Mouse (Mus musculus) limb, embryonic 15.5 days (tissue): ENCODE measurements around the gene Kcnf1. TPM values are rescaled to one million over a fixed set of nuclear protein-coding genes. Genes with fewer than 3 reads are reported as not detected.

ENCODE experiments used
- ATAC-seq: fragments of 200-750 bp; cut with Nextera tagmentation; 2 replicates; pipeline ENCODE4 v1.8.0; 2017; ENCODE audit warnings: low read depth, moderate TSS enrichment; ENCODE audit not compliant: insufficient number of reproducible peaks, low FRiP score, low TSS enrichment
- H3K27ac ChIP-seq: fragments of 300-500 bp; sonication (generic); 2 replicates; pipeline ENCODE4 v1.5.1; 2015; ENCODE audit warnings: moderate library complexity, mild to moderate bottlenecking, inconsistent platforms
- H3K27me3 ChIP-seq: fragments of 300-500 bp; sonication (generic); 2 replicates; pipeline ENCODE4 v1.6.1; 2015; ENCODE audit warnings: inconsistent platforms
- H3K36me3 ChIP-seq: fragments of 300-500 bp; sonication (generic); 2 replicates; pipeline ENCODE4 v1.6.1; 2015; ENCODE audit warnings: inconsistent platforms
- H3K4me1 ChIP-seq: fragments of 300-500 bp; sonication (generic); 2 replicates; pipeline ENCODE4 v1.6.1; 2015; ENCODE audit warnings: inconsistent platforms
- H3K4me2 ChIP-seq: fragments of 300-500 bp; sonication (generic); 2 replicates; pipeline ENCODE4 v1.6.1; 2015; ENCODE audit warnings: mild to moderate bottlenecking, inconsistent platforms
- H3K4me3 ChIP-seq: fragments of 300-500 bp; sonication (generic); 2 replicates; pipeline ENCODE4 v1.5.1; 2015; ENCODE audit warnings: mild to moderate bottlenecking, inconsistent platforms
- H3K9ac ChIP-seq: fragments of 300-500 bp; sonication (generic); 2 replicates; pipeline ENCODE4 v1.6.1; 2015; ENCODE audit warnings: inconsistent platforms
- H3K9me3 ChIP-seq: fragments of 300-500 bp; sonication (generic); 2 replicates; pipeline ENCODE4 v1.6.1; 2016; ENCODE audit warnings: inconsistent platforms
- WGBS: fragments of 180-500 bp; shearing (Covaris S2); methylation state at CpG from one replicate; pipeline ENCODE4 v1.1.7; 2015; 5-methylcytosine and 5-hydroxymethylcytosine counted together
- polyA plus RNA-seq: library from polyadenylated mRNA; unstranded; fragments of >200 nt; fragmentation: Nextera tagmentation; extraction: Ambion mirVana; gene quantifications from 2 replicates; pipeline ENCODE4 v1.2.1, GENCODE M21; 2015

Kcnf1 gene
- polyA plus RNA-seq, 1 experiment from 2014 or later = 0.76 TPM

DNA sequence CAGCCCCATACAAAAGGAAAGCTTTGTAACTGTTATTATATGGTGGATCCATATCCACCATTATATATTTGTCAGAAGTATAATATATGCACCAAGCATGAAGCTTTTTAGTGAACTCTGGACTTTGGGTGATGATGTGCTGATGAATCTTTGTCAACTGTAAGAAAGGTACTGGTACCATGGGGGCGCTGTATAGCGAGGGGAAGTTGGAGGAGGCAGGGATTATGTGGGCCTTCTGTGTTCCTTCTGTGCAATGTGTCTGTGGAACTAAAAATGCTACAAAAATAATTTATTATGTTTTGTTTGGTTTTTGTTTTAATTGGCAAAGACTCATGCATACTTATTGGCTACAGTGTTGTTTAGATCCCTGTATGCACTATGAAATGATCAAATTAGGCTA lies 16.2 kb upstream of the Kcnf1 start:
- WGBS = 90% methylated on average over 2 of the region's 2 CpGs
- Histone ChIP-seq H3K36me3 (no peaks in the 10 kb centered on the region), H3K4me3 (no peak overlapping the region), H3K27me3 (no peaks in the 10 kb centered on the region), H3K9me3 (no peaks in the 10 kb centered on the region), H3K4me1 (no peaks in the 10 kb centered on the region), H3K4me2 (no peak overlapping the region), H3K27ac (no peak overlapping the region), H3K9ac (no peak overlapping the region)
- ATAC-seq = no peak

DNA sequence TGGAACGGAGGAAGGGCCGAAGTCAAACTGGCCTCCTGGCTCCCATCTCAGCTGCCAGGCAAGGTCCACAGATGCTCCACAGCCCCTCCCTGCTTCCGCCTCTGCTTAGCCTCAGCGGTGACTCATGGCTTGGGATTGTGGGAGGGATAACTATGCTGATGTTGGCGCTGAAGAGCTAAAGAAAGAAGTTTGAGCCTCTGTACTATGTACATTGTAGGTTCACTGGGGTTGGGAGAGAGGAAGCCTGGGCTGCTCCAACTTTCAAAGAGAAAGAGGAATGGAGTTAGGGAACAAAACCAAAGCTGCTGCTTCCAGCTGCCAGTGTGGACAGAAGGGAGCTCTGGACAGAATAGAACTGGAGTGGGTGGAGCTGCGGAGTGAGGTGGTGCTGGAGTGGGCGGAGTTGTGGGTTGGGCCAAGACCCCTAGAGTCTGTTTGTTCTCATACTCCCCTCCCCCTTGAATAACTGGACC lies 7.7 kb upstream of the Kcnf1 start:
- Histone ChIP-seq H3K9me3 (no peaks in the 10 kb centered on the region), H3K27ac (peak overlapping the region; percentile 67), H3K4me2 (peak overlapping the region; percentile 24), H3K4me1 (peaks cover 15% of the 10 kb centered on the region), H3K27me3 (0 out of 2 replicates have a peak, but pooled peaks cover 5% of the 10 kb centered on the region), H3K36me3 (no peaks in the 10 kb centered on the region), H3K4me3 (no peak overlapping the region), H3K9ac (no peak overlapping the region)
- WGBS = 14% methylated on average over 7 of the region's 7 CpGs
- ATAC-seq = peak; percentile 88

DNA sequence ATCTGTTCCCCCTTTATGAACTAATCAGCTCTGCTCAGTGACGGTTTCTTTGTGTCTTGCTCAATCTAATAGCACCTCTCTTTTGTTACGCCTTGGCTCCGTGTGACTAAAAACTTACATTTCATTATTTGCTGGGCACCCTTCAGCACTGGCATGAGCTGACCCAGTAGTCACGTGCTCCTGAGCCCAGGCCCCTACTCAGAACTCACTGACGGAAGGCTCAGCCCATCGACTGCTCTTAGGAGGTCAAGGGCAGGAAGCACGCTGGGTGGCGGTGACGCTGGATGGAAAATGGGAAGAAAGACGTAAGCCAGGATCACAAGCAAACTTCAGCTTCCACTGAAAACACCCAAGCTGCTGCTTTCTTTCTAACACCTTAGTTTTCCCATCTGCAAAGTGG lies 7.1 kb upstream of the Kcnf1 start:
- Histone ChIP-seq H3K36me3 (no peaks in the 10 kb centered on the region), H3K27ac (peak overlapping the region; percentile 67; the same call in 1 of the 2 replicates), H3K27me3 (0 out of 2 replicates have a peak, but pooled peaks cover 5% of the 10 kb centered on the region), H3K4me3 (no peak overlapping the region), H3K9me3 (no peaks in the 10 kb centered on the region), H3K9ac (no peak overlapping the region), H3K4me1 (peaks cover 15% of the 10 kb centered on the region), H3K4me2 (peak overlapping the region; percentile 24; the same call in 1 of the 2 replicates)
- no peak for ATAC-seq
- WGBS = 42% methylated on average over 10 of the region's 10 CpGs

DNA sequence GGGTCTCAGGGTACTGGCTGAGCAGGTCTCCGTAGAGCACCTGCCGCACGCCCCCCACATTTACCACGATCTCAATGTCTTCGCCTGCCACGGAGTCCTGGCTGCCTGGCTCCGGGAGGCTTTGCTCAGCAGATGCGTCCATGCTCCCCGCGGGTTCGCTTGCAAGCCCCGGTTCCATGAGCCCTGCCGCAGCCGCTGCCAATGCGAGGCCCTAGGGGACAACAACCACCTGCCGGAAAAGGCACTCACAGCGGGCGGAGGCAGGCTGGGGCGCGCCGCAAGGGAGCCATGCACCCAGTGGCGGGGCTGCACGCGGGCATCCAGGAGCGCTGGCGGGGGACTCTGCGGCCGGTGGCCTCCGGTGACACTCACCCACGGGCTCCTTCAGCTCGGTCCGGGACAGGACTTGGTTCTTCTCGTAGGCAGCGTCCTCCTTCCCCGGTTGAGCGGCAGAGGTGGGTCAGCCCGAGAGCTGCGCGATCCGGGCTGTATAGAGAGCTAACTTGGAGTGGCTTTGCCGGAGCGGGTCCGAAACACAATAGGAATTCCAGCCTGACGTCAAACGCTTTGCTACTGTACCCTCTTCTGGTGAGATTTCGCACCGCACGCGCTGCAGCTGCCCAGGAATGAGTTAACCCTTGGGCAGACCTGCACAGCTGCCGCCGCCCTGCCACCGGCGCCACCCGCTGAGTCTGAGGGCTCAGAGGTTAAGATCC lies 489 bp downstream of the Kcnf1 start:
- Histone ChIP-seq H3K4me1 (peaks cover 17% of the 10 kb centered on the region), H3K9ac (peak overlapping the region; percentile 31), H3K9me3 (no peaks in the 10 kb centered on the region), H3K27me3 (peaks cover 36% of the 10 kb centered on the region), H3K27ac (no peak overlapping the region), H3K4me2 (peak overlapping the region; percentile 98), H3K4me3 (peak overlapping the region; percentile 48), H3K36me3 (no peaks in the 10 kb centered on the region)
- under 1% methylated on average over 53 of the region's 54 CpGs for whole genome bisulfite sequencing
- ATAC-seq = peak; percentile 19; the same call in 1 of the 2 replicates

DNA sequence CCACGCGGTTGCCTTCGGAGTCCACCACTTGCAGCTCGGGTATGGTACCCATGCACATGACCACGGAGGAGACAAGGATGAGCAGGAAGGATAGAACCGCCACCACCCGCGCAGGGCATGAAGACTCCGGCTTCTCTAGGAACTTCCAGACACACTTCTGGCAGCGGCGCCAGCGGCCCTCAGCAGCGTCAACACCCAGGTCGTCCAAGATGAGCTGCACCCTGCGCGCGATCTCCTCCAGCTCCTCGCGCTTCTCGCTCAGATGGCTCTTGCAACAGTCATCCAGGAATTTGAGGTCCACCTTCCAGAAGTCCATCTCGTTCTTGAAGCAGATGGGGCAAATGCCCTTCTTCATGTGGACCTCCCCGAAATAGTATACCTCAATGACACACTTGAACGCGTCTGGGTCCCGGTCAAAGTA lies 1.1 kb downstream of the Kcnf1 start:
- H3K4me3 ChIP-seq = peak overlapping the region; percentile 48
- no peaks in the 10 kb centered on the region for H3K36me3 ChIP-seq
- no peak for ATAC-seq
- H3K27ac ChIP-seq = no peak overlapping the region
- no peak overlapping the region for H3K9ac ChIP-seq
- peaks cover 17% of the 10 kb centered on the region for H3K4me1 ChIP-seq
- WGBS = 20% methylated on average over 25 of the region's 25 CpGs
- H3K27me3 ChIP-seq = peaks cover 36% of the 10 kb centered on the region
- peak overlapping the region; percentile 98 for H3K4me2 ChIP-seq
- no peaks in the 10 kb centered on the region for H3K9me3 ChIP-seq

DNA sequence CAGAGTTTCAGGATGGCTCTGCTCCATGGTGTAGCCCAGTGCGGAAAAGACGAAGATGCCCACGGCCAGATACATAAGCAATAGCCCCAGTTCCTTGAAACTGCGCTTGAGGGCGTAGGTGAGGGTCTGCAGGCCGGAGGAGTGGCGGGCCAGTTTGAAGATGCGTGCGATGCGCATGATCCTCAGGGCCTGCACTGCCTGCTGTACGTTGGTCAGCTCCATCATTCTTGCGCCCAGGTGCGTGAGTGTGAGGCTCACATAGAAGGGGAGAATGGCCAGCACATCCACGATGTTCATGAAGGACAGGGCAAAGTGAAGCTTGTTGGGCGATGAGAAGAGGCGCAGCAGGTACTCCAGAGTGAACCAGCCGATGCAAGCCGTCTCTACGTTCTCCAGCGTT lies 1.6 kb downstream of the Kcnf1 start:
- WGBS = 77% methylated on average over 20 of the region's 20 CpGs
- no peak overlapping the region for H3K27ac ChIP-seq
- peak overlapping the region; percentile 98; the same call in 1 of the 2 replicates for H3K4me2 ChIP-seq
- peaks cover 36% of the 10 kb centered on the region for H3K27me3 ChIP-seq
- no peak overlapping the region for H3K9ac ChIP-seq
- peak overlapping the region; percentile 48 for H3K4me3 ChIP-seq
- peaks cover 17% of the 10 kb centered on the region for H3K4me1 ChIP-seq
- no peaks in the 10 kb centered on the region for H3K36me3 ChIP-seq
- no peak for ATAC-seq
- H3K9me3 ChIP-seq = no peaks in the 10 kb centered on the region

DNA sequence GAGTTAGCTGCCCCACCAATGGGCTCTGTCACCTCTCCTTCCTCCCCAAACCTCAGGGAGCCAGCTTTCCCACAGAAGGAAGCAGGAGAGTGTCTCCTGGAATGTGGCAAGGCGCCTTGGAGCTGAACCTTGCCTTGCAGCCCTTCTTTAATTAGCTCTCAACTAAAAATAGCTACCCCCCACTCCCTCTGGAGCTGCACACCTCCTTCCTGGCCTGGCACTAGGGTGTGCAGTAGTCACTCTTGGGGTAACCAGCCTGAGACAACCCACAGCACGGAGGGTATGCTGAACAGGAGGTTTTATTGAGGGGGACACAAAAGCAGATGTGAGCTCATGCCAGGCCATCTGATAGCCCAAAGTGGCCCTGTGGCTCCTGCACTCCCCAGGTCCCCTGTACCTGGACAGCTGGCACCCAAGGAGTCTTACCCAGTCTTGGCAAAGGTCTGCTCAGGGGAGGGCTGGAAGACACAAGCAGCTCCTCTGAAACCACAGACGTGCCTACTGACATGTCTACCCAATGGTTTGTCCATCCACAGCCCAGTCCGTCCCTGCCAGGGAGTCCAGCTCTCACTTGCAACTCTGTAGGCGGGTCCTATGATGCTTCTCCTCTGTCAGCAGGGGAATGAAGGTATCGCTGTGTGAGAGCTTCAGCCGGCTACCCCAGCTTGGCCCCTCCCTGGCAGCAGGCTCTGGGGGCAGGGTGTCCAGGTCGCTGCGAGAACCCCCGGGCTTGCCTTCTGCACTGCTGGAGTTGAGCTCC lies 2.4 kb downstream of the Kcnf1 start:
- H3K9me3 ChIP-seq = no peaks in the 10 kb centered on the region
- H3K4me1 ChIP-seq = peaks cover 17% of the 10 kb centered on the region
- H3K9ac ChIP-seq = no peak overlapping the region
- no peak overlapping the region for H3K27ac ChIP-seq
- no peak overlapping the region for H3K4me2 ChIP-seq
- peaks cover 36% of the 10 kb centered on the region for H3K27me3 ChIP-seq
- H3K36me3 ChIP-seq = no peaks in the 10 kb centered on the region
- no peak overlapping the region for H3K4me3 ChIP-seq
- 77% methylated on average over 10 of the region's 10 CpGs for WGBS
- ATAC-seq = no peak

DNA sequence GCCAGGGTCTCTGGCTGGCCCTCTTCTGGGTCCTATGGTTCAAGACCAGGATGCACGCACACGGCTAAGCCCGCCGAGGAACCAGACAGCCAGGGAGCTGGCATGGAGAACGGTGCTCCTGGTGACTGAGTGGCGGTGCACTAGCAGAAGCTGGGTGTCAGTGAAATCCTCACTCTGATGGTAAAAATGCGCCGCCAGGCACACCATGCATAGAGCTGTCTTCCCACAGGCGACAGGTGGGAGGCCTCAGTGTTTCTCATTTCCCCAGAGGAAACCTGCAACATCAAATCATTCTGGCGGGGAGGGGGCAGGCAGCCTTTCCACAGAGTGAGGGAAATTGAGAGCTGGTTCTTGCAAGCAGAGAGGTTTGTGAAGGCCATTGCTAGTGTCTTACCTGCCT lies 6.3 kb downstream of the Kcnf1 start:
- no peak overlapping the region for H3K4me2 ChIP-seq
- no peaks in the 10 kb centered on the region for H3K36me3 ChIP-seq
- peaks cover 14% of the 10 kb centered on the region for H3K27me3 ChIP-seq
- WGBS = 76% methylated on average over 10 of the region's 10 CpGs
- no peak for ATAC-seq
- peaks cover 3% of the 10 kb centered on the region for H3K4me1 ChIP-seq
- no peak overlapping the region for H3K4me3 ChIP-seq
- no peak overlapping the region for H3K27ac ChIP-seq
- no peak overlapping the region for H3K9ac ChIP-seq
- no peaks in the 10 kb centered on the region for H3K9me3 ChIP-seq

DNA sequence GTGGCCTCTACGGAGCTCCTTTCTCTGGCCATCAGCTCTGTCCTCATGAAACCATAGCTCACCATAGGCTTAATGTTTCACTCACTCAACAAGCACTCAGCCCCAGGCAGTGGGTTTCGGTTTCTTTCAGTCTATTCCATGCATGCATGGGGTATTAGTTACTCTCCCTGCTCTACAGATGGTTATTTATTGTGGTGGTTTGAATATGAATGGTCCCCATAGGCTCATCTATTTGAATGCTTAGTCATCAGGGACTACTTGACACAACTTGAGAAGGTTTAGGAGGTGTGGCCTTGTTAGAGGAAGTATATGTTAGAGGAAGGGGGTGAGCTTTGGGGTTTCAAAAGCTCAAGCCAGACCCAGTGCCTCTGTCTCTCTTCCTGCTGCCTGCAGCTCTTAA lies 10.6 kb downstream of the Kcnf1 start:
- H3K4me3 ChIP-seq = no peak overlapping the region
- H3K4me2 ChIP-seq = no peak overlapping the region
- H3K36me3 ChIP-seq = no peaks in the 10 kb centered on the region
- H3K27me3 ChIP-seq = no peaks in the 10 kb centered on the region
- H3K4me1 ChIP-seq = 0 out of 2 replicates have a peak, but pooled peaks cover 5% of the 10 kb centered on the region
- no peak overlapping the region for H3K9ac ChIP-seq
- WGBS = 77% methylated on average over 2 of the region's 2 CpGs
- H3K9me3 ChIP-seq = no peaks in the 10 kb centered on the region
- ATAC-seq = no peak
- H3K27ac ChIP-seq = no peak overlapping the region

DNA sequence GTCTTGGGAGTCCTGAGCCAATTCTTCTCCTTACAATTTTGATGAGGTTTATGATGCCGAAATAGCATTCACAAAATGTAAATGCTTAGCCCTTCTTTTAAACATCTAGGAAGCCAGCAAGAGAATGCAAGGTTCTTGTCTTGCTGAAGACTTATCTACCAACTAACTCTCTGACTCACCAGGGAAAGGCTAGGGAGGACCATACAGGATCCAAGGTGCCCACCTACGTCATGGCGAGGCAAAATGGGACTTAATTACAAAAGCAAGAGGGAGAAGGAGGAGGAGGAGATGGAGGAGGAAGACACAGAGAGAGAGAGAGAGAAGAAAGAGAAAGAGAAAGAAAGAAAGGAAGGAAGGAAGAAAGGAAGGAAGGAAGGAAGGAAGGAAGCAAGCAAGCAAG lies 12.7 kb downstream of the Kcnf1 start:
- H3K4me1 ChIP-seq = 0 out of 2 replicates have a peak, but pooled peaks cover 5% of the 10 kb centered on the region
- no peak overlapping the region for H3K4me2 ChIP-seq
- H3K27me3 ChIP-seq = no peaks in the 10 kb centered on the region
- no peak overlapping the region for H3K4me3 ChIP-seq
- 88% methylated on average over 3 of the region's 3 CpGs for WGBS
- no peak for ATAC-seq
- H3K36me3 ChIP-seq = no peaks in the 10 kb centered on the region
- no peak overlapping the region for H3K27ac ChIP-seq
- no peaks in the 10 kb centered on the region for H3K9me3 ChIP-seq
- no peak overlapping the region for H3K9ac ChIP-seq

DNA sequence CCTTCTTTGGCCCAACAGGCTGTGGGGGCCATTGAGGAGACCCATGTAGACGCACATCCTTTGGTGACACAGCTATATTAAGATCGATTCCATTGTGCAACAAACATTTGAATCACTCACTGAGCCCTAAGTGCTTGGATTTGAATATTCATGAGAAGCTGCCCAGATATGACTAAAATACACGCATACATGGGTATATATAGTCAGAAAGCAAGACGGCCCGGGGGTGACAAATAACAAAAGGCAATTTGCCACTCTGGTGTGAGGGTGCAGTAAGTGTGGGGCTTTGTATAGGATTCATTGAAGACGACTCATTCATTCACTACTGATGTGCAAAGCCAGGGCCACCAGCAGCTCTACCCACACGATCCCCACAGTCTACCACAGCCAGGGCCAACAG lies 17.1 kb downstream of the Kcnf1 start:
- H3K9me3 ChIP-seq = no peaks in the 10 kb centered on the region
- no peak for ATAC-seq
- H3K4me1 ChIP-seq = 0 out of 2 replicates have a peak, but pooled peaks cover 5% of the 10 kb centered on the region
- no peaks in the 10 kb centered on the region for H3K36me3 ChIP-seq
- no peak overlapping the region for H3K4me3 ChIP-seq
- no peak overlapping the region for H3K4me2 ChIP-seq
- WGBS = 89% methylated on average over 7 of the region's 7 CpGs
- H3K27me3 ChIP-seq = no peaks in the 10 kb centered on the region
- no peak overlapping the region for H3K27ac ChIP-seq
- H3K9ac ChIP-seq = no peak overlapping the region

DNA sequence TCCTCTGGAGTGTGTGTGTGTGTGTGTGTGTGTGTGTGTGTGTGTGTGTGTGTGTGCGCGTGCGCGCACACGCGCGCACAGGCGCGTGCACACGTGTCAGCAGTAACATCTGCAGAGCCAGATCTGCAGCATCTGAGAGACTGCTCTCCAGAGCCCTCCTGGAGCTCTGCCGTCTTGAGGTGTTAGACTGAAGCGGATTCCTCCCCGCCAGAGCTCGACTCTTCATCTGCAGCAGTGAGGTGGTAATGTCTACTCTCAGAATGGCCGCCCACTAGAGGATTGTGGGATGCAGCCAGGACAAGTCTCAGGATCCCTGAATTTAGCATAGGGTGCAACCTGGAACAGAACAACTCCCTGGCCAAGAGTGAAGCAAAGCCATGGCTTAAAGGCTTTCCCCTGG lies 19.1 kb downstream of the Kcnf1 start:
- Histone ChIP-seq H3K36me3 (no peaks in the 10 kb centered on the region), H3K4me1 (0 out of 2 replicates have a peak, but pooled peaks cover 5% of the 10 kb centered on the region), H3K27ac (no peak overlapping the region), H3K9me3 (no peaks in the 10 kb centered on the region), H3K4me3 (no peak overlapping the region), H3K4me2 (no peak overlapping the region), H3K27me3 (no peaks in the 10 kb centered on the region), H3K9ac (no peak overlapping the region)
- ATAC-seq = no peak
- WGBS = 84% methylated on average over 15 of the region's 15 CpGs
